Mouse (Mus musculus) adrenal gland, adult 8-10 months (tissue): ENCODE data around the gene Sergef. TPM values are rescaled to one million over a fixed set of nuclear protein-coding genes. Genes with fewer than 3 reads are reported as not detected.

ENCODE experiments used
- DNase-seq: peaks from one replicate; pipeline ENCODE4 v3.0.0; 2022
- total RNA-seq, 4 experiments: library from RNA; stranded (reverse); gene quantifications; 2 replicates each; pipeline ENCODE4 v1.2.4; 2022

The Sergef gene
- total RNA-seq, 4 experiments from 2014 or later = 29.2 to 47.3 (median 37.2) TPM

DNA sequence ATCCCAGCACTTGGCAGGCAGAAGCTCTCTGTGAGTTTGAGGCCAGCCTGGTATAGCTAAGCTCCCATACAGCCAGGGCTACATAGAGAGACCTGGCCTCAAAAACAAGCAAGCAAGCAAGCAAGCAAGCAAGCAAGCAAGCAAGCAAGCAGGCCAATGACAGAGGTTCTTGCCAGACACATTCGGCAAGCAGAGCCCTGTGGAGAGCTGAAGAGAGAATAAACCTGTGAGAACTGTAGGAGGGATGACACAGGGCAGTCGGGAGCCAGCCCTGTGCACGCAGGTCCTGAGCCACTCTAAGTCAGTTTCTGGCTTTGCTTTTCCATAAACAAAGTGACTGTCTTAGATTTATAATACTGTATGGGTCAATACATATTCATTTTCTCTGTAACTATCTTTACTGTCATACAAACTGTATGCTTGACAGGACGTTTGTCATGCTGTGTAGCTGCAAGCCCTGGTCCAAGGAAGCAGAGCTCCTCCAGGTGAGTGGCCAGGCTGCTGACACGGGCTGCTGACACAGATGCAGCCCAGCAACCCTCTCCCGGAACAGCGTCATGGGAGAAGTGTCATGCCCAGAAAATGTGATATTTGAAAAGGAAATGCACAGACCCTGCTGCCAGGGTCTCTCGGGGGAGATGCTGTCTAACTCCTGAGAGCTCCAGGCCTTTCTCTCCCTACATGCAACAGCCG lies 192.0 kb downstream of the Sergef start:
- no peak for DNase-seq

DNA sequence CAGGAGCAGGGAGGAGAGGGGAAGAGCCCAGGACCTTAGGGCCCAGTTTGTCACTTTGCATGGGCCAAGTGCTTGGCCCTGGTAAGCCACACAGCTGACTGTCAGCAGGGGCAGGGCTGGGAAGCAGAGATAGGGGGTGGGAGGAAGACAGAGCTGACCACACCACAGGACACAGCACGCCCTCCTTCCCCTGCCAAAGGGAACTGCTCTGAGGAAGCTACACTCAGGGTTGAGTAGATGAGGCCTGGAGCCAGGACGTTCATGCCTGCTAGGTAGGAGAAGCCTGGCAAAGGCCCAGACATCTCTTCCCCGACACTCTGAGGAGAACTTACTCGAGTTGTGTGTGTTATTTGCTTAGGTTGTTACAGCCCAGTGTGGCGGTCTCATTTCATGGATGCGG lies 193.7 kb downstream of the Sergef start:
- DNase-seq = no peak

DNA sequence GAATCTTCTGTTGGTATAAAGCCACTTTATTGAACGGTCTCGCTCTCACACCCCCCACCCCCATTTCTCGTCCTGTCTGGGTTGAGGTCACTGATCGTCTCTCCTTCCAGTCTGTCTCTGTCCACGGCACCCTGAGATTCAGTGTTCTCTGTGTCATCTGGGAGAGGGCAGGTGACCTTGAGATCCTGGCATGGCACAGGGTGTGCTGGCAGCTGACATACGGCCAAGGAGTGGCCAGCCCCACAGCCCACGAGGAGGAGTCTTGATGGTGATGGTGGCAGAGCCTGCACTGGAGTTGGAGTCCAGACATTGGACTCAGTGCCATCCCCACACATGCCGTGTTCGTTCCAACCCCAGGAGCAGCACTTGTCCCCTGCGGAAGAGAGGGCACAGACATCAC lies 196.4 kb downstream of the Sergef start:
- peak; percentile 21 for DNase-seq

DNA sequence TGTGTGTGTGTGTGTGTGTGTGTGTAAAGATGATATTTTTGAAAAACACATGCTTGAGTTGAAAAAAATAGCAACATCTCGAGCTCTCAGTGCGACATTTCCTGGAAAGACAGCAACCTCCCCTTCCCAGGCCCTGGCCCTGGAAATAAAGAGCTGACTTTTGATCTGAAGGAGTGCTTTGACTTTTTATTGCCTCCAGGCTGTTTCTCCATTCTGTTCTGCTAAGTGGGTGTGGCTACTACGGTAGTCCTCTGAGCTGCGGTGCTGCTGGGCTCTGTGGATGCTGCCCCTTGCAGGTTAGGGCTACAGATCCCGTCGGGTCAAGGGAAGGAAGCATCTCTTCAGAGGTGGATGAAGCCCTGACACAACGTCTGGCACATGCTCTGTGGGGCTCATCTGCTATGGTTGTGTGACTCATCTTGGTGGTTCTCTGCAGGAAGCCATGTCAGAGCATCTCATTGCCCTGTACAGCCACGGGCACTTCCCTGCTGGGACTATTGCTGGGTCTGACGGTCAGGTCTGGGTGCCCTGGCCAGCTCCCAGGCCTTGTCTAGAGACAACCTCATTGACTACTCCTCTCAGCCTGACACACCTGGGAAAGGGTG lies 201.0 kb downstream of the Sergef start:
- DNase-seq = no peak

DNA sequence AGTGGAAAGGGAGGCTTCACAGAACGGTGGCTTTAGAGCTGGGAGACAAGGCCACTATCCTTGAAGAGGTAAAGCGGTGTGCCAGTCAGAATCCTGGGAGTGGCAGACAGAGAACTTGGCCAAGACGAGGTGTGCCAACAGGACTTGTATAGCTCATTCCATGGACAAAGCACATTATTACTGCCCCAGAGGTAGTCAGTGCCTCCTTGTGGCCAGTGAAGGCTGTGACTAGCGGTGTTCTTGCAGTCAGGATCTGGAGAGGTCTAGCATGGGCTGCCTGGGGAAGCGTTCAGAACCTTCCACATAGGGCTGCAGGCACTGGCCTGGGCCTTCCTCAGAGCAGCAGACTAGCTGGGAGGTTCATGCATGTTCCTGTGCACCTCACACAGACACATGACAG lies 203.8 kb downstream of the Sergef start:
- no peak for DNase-seq

DNA sequence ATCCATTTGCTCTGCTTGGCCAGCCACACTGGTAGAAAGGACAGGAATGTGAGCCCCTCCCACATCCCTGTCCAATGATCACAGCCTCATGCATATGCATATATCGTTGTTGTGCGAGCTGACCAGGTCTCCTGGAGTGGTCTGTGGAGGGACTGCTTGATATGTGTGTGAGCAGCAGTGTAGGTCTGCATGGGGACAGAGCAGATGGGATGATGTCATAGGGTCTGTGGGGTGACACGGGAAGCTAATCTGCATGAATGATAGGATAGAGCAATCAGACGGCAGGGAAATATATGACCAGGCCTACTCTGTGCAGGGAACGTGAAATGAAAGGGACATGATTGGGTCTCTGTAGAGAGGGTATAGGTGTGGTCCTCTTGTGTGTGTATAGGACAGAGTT lies 205.7 kb downstream of the Sergef start:
- no peak for DNase-seq

DNA sequence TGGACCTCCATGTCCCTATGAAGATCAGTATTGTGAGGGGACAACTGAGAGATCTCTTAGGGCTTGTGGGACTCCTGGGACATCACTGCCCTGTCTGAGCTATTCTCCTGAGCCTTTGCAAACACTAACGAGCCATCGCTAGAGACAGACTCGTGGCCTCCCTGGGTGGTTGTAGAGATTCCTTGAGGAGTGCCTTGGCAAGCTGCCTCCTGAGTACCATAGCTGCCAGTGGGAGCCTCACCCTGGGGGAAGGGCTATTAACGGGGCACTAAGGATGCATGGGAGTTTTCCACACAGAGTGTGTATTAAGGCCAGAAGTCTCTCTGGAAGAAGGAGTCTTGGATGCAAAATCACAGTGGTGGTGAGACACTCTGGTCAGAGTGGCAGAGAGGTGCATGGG lies 214.6 kb downstream of the Sergef start:
- DNase-seq = no peak

DNA sequence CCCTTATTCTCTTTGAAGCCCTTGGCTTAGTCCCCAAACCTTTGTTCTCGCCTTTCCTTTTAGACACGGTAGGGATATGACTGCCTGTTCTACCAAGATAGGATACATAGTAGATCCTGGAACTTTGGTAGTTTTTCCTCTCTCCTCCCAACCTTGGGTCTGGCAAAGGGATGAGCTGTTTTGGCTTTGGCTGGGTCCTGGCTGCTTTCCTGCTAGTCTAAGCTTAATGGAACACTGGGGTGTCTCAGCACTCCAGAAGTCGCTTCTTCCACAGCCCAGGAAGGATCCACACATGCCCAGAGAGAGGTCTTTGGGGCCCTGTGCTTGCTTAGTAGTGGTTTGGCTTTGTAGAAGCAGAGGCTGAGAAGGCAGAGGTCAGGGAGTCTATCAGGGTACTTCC lies 215.7 kb downstream of the Sergef start:
- DNase-seq = no peak

DNA sequence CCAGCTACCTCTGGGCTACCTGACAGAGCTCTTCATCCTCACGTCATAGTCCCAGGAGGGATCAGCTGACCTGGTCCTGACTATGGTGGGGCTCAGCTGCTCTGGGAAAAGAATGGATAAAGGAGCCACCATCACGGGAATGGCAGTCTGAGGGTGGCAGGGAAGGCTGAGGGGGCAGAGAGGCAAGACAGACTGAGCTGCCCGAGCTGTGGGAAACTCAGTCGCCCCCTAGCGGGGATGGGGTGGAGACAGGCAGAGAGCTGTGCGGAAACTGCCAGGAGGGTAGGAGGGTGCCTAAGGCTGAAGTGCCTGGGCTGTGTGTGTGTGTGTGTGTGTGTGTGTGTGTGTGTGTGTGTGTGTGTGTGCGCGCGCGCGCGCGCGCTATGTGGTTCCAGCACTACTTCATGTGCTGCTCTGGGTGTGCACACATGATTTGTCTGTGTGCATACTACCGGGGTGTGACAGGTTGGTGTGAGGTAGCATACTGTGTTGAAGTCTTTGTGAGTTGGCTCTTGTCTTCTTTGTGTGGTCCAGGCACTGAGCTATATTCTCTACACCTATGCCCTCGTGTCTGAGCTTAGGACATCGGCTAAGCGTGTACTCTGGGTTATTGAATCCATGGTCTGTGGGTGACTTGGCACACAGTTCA lies 216.7 kb downstream of the Sergef start:
- peak; percentile 20 for DNase-seq

DNA sequence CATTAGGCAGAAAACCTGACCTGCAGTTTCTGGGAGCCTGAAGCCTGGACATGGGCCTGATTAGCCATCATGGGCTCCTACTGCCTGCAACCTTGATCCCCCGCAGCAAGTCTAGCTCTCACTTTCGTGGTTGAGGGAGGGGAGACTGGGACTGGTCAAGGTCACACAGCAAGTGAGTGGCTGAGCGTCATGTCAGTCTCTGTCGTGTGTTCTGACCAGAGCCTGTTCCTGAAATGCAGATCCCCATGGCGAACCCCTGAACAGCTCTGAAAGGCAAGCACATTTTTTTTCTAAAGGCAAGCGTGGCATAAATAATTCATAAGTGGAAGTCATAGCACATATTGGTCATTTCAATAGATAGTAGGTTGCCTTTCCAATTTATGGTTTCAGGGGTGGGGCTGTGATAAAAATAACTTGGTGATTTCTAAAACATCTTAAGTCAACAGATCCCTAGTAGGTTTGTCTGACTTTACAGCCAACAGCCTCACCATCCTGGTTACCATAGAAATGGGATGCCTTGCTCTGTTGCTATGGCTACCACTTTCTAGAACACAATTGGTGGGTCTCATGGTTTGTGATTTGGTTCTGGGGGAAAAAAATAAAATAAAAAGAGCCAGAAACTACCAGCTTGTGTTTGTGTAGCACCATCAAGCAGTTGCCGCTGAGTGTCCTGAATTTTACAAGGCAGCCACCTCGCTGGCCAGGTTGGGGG lies 217.4 kb downstream of the Sergef start:
- no peak for DNase-seq

DNA sequence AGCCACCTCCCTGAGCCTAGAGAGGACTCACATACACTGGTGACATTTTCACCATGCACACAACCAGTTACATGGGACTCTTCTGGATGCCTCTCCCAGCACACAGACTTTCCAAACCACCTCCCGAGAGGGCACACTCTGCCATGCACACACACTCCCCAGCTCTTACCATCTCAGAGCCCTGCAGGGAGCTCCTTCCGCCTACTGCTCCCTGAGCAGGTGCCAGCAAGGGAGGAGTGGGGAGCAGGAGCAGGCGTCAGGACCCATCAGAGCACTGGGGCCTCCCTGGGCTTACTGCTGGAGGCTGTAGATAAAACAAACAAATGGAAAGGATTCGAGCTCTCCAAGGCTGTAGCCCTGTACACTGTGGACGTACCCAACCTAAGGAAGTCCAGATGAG lies 218.1 kb downstream of the Sergef start:
- DNase-seq = no peak

DNA sequence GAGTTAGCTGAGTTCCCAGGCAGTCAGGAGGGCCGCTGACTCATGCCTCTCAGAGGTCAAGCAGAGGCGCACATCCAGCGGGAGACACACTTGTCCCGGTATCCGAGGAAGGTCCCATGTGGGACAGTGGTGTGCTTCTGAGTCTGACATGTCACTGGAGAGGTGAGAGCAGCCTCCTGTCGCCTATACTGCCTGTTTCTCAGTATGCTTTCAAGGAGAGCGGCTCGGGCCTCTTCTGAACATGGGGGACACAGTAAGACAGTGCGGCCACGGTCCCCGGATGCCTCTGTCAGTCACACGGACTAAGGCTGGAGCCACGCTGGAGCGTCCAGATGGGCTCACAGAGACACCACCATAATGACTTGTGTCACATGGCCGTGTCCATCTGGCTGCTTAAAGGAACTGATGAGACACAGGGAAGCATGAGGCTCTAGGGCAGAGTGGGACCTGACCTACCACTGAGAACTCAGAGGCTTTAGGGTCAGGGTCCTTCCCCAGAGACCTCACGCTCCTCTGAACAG lies 221.4 kb downstream of the Sergef start:
- DNase-seq = no peak

DNA sequence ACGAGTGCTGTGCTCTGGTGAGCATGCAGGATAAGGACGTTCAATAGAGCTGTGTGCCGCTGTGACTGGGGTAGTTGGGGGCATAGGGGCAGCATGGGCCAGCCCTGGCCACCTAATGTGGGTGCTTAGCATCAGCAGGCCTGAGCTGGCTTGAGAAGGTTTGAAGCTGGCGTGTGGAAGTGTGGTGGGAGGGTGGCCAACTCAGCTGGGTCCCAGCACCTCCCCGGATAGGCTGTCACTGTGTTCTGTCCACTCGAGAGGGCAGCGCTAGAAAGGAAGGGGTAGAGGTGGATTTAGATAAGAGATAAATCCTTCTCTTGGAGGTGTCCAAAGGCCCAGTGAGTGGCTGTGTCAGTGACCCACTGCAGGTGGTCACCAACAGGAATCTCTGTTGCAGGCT lies 222.1 kb downstream of the Sergef start:
- no peak for DNase-seq

DNA sequence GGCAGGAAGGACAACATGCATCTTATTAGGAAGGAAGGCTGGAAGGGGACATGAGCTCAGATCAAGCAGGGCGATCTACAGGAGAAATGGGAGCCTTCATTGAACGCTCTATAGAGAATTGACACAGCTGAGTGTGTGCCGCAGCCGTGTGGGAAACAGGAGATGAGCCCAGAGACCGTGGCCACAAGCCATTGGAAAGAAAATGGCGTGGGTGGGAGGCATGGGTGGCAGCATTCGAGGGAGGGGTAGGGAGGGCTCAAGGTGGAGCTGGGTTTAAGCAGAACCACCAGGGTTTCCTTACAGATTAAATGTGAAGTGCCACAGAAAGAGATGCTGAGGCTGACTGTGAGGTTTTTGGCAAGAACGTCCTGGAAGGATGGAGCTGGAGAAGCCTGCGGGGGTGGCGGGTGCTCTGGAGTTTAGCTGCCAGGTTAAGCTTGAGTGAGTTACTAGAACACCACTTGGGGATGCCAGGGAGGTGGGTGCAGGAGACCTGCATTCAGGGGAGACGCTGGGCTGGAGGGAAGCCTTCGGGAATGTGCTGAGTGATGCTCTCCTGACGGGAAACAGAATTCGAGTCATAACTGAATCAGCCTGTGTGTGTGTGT lies 223.7 kb downstream of the Sergef start:
- no peak for DNase-seq

DNA sequence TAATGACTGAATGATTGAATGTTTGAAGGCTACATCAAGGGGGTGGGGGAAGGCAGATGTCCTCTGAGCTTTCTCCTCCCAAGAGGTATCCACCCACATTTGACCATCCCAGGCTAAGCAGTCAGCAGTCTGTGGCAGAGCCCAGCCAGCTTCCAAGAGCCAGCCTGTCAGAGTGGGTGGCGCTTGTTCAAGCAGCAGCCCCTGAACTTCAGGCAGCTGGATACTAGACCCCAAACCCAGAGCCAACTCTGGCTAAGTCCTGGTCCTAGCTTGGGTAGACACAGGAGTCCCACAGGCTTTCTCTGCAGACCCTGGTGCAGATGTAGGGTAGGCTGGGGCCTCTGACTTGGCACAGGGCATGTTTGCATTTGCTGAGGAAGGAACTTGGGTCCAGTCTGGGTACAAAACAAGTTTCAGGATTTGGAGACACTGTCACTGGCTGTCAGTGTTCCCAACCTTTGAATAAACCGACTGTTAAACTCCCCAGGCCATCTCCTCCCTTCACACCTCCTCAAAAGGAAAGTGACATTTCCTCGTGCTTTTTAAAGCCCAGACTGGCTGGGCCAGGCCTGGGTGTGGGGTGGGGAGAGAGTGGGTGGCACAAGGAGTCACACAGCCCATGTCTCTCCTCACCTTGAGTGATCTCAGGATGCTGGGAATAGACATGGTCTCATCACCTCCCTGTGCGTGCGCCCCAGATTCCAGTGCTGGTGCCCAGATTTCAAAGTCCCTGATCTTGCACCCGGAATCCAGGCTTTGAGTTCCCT lies 225.5 kb downstream of the Sergef start:
- DNase-seq = no peak

DNA sequence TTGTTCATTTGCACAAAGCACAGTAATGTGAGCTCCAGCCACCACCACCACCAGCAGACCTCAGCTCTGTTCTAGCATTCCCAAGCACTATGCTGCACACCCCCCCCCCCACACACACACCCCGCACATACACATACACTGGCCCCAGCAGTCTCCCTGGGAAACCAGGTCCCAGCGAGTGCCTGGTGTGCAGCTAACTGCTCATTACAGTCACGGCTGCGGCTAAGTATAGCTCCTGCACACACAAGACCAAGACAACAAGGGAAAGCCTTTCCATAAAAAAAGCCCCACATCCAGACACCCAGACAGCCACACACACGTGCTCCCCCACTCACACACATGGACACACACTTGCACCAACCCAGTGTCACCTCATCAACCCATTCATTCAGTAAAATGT lies 226.8 kb downstream of the Sergef start:
- no peak for DNase-seq

DNA sequence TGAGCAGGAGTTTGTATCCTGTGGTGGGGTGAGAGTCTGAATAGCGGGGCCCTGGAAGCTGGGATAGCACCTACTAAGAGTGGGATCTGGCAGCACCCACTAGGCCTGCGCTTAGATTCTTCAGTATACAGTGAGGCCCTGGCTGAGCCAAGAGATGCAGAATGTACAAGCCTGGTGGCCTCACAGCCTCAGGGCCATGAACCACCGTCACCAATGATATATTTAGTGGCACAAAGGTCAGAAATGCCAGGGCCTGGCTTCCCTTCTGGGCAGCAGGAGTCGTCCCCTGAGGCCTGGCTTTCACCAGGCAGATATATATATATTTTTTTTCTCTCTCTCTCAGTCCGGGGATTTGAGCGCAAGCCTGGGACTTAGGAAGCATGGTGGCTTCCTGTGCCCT lies 228.9 kb downstream of the Sergef start:
- no peak for DNase-seq

DNA sequence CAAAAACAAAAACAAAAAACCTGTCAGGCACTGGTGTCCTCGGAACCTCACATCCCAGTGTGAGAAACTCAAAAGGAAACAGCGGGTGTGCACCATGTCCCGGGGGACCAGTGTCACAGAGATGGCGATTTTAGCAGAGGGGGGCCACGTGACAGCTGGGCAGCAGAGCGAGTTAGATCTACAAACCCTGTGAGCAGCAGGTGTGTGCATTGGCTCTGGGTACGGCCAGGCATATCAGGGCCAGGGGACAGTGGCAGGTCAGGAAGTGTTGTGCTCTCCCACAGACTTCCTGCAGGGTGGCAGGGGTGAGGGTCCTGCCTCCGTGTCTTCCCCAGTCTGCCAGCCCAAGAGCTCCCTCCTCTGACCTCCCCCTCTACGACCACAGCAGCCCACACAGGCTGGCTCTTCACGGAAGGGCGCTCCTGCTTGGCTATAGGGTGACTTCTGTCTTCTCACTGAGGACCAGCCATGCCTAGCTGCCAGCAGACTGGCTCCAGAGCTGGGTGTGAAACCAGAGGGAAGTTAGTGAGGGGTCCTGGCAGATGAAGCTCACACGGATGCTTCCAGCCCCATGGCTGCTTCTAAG lies 230.3 kb downstream of the Sergef start:
- DNase-seq = no peak

DNA sequence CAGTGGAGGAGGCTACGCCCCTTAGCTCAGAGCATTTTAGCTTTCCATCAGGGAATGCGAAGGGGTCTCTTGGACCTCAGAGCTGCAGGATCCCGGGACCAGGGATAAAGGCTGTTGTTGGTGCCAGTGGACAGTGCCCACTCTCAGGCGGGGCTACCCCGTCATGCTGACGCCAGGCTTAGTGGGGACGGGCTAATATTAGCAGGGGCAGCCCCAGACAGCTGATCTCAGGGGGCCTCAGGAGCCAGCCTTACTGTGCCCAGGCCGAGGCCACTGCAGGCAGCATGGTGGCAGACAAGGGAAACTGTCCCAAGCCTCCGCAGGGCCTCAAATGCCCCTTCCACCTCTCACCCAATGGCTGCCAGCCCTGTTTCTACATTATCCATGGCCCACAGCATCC lies 231.0 kb downstream of the Sergef start:
- no peak for DNase-seq

DNA sequence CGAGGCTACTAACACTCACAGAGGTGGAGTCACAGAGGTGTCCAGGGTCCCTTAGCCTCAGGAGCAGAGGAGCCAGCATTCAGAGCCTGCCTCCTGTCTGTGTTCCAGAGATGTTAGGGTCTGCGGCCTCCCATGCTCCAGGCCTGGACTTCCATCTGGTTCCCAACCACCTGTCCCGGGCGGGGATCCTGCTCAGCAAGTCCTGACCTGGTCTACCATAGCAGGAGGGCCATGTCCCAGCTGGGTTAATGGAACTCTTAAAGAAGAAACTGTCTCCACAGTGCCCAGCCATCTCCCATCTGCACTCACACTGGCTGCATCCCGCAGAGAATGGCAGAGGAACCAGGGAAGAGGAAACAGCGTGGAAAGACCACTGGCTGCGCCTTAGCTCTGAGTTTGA lies 234.9 kb downstream of the Sergef start:
- no peak for DNase-seq

DNA sequence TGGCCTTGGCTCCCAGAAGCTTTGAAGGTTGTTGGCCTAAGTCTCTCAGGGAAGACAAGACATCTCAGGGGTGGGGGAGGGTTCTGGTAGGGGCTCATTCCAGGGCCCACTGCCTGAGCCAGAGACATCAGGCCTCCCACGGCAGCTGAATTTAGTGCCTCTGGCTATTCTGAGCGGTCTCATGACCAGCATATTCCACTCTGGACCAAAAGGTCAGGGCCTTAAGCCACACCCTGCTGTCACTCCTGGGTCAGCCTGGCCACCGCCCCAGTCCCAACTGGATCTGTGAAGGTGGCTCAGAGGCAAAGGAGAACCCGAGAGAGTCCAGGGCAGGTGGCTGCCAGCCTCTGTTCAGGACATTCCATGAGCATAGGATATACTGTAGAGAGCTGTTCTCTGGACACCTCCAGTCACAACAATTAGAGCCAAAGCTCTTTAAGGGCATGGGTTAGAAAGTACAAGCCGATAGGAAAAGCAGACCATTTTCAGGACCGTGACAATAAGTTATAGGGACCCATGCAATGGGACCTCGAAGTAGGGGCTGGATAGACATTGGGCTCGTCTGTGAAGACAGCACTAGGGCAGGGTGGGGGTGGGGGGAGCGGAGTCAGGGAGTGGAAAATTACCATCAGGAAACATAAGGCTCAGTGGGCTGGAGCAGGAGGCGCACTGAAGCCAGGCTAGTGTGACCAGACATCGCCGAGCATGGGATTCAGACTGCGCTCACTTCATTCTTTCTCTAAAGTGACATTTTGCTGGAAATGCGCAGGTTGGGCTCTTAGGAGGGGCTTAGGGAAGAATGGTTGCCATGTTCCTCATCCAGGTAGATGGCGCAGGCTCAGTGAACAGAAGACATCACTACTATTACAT lies 235.8 kb downstream of the Sergef start:
- DNase-seq = no peak
